Mouse (Mus musculus) E14TG2a.4 (cell line): ENCODE measurements at regions not wholly inside any gene's neighbourhood (a gene's known extent, or its start where the extent isn't known, plus 50 kb on each side); places are given as distances from the start of the nearest gene placed in this dataset.

ENCODE experiments used
- CTCF ChIP-seq: conservative IDR thresholded peaks from 2 replicates; pipeline ENCODE4 v1.5.1; 2014; ENCODE audit warnings: low read length
- NANOG ChIP-seq: IDR thresholded peaks from 2 replicates; pipeline ENCODE4 v1.6.1; 2014; ENCODE audit warnings: borderline replicate concordance, low read length, mixed read lengths
- POU5F1 ChIP-seq: IDR thresholded peaks from 2 replicates; pipeline ENCODE4 v1.6.1; 2014; ENCODE audit warnings: low read length, borderline replicate concordance

DNA sequence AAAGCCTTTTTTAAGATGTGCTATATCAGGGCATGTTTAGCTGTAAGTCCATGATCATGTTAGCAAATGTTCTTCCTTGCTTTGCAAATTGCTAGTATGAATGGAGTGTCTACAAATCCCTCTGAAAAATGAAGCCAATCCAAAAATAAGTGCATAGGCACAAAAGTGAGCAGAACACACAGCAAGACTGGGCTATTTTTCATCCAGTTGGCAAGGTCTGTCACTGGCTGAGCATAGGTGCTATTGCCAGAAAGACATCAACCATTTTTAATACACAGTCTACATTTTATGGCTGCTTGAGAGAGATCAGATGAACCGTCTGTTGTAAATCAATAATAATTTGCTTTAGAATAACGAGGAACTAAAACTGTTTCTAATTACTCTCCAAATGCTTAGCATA lies 227.3 kb upstream of the Jag1 start:
- no peak for TF ChIP-seq CTCF
- TF ChIP-seq NANOG = no peak
- TF ChIP-seq POU5F1 = no peak
